Comparison of ENCODE assay signal across 12 mouse cellular contexts in genomic region chr13:73490564-73491170, GRCm38 (mm10). TPM values are rescaled to one million over a fixed set of nuclear protein-coding genes. Genes with fewer than 3 reads are reported as not detected.
DNase-seq lines count a peak whose midpoint lies in the region; ATAC-seq and TF ChIP-seq lines count a peak whose summit lies in the region.
"Had no signal": no experiment of that assay in that cellular context is flagged by ENCODE, and none has a peak within 500 bp of the region (broad histone marks: within the 10 kb centered on the region; RNA-seq: fewer than 3 reads in every experiment).

No protein-coding gene starts in this region.

- H3K4me2 ChIP-seq in hindbrain, embryonic 16.5 days (ENCODE audit: low read length), result no peak overlapping the region
- no peak overlapping the region for H3K4me2 ChIP-seq in hindbrain, embryonic 12.5 days (replicated peaks)

- ATAC-seq in hindbrain, embryonic 16.5 days, result peak; percentile 55; the same call in 1 of the 2 replicates
- ATAC-seq in hindbrain, embryonic 12.5 days (ENCODE audit: low FRiP score), result no peak

- H3K36me3 ChIP-seq in hindbrain, embryonic 16.5 days (ENCODE audit: control insufficient read depth, insufficient read depth, low read length), result peaks cover 47% of the 10 kb centered on the region
- peaks cover 71% of the 10 kb centered on the region for H3K36me3 ChIP-seq in hindbrain, embryonic 12.5 days
- H3K36me3 ChIP-seq in spleen, adult 2 months (ENCODE audit: control insufficient read depth, insufficient read depth, low read length), result peaks cover 16% of the 10 kb centered on the region

- no peaks in the 10 kb centered on the region for H3K27me3 ChIP-seq in hindbrain, embryonic 16.5 days (replicated peaks; ENCODE audit: control insufficient read depth, insufficient read depth, low read length)
- H3K27me3 ChIP-seq in hindbrain, embryonic 12.5 days, result no peaks in the 10 kb centered on the region
- H3K27me3 ChIP-seq in spleen, adult 2 months (ENCODE audit: control insufficient read depth, insufficient read depth, low read length), result no peaks in the 10 kb centered on the region

- H3K4me1 ChIP-seq in hindbrain, embryonic 16.5 days (ENCODE audit: control insufficient read depth, insufficient read depth, low read depth, low read length), result no peaks in the 10 kb centered on the region; the same call in 1 of the 2 replicates
- H3K4me1 ChIP-seq in hindbrain, embryonic 12.5 days, result no peaks in the 10 kb centered on the region
- peaks cover 30% of the 10 kb centered on the region for H3K4me1 ChIP-seq in spleen, adult 2 months (ENCODE audit: control insufficient read depth, insufficient read depth, insufficient read length)

- no peak for TF ChIP-seq CTCF in spleen, adult 2 months (IDR thresholded peaks at IDR 0.05; ENCODE audit: extremely low read depth, insufficient read depth, insufficient read length, insufficient replicate concordance)

- H3K9me3 ChIP-seq in hindbrain, embryonic 16.5 days (ENCODE audit: control insufficient read depth, low read length), result peaks cover 3% of the 10 kb centered on the region; the same call in 1 of the 2 replicates
- H3K9me3 ChIP-seq in hindbrain, embryonic 12.5 days (replicated peaks), result peaks cover 9% of the 10 kb centered on the region; the same call in 1 of the 2 replicates

- H3K9ac ChIP-seq in hindbrain, embryonic 16.5 days (ENCODE audit: low read depth, low read length), result no peak overlapping the region
- H3K9ac ChIP-seq in hindbrain, embryonic 12.5 days, result no peak overlapping the region

- no peak overlapping the region for H3K27ac ChIP-seq in hindbrain, embryonic 16.5 days (ENCODE audit: low read depth, low read length)
- no peak overlapping the region for H3K27ac ChIP-seq in hindbrain, embryonic 12.5 days
- H3K27ac ChIP-seq in spleen, adult 2 months (ENCODE audit: insufficient read depth, low read length), result peak overlapping the region; percentile 47

- whole genome bisulfite sequencing in hindbrain, embryonic 16.5 days, result 59% methylated on average over 8 of the region's 8 CpGs
- WGBS in hindbrain, embryonic 12.5 days, result 88% methylated on average over 8 of the region's 8 CpGs
- WGBS in spleen, adult 2 months, result 67% methylated on average over 8 of the region's 8 CpGs

- H3K4me3 ChIP-seq in hindbrain, embryonic 16.5 days (ENCODE audit: low read length), result no peak overlapping the region
- no peak overlapping the region for H3K4me3 ChIP-seq in hindbrain, embryonic 12.5 days
- H3K4me3 ChIP-seq in spleen, adult 2 months (ENCODE audit: extremely low read depth, insufficient read depth, insufficient read length), result no peak overlapping the region

- no peak for TF ChIP-seq POLR2A in spleen, adult 2 months (IDR thresholded peaks at IDR 0.05; ENCODE audit: low read depth, low read length)

- no peak for DNase-seq in spleen, adult 2 months (ENCODE audit: low read depth in 1 of 2, low spot score in 2 of 2)
- no peak for DNase-seq in spleen, adult 12 weeks (ENCODE audit: low spot score)
- DNase-seq in cerebellum, postnatal 10 days, result peak; percentile 92 to 93
- no peak for DNase-seq in thymus, postnatal 10 days (ENCODE audit: low spot score in 2 of 2)
- no peak for DNase-seq in kidney, postnatal 14 days
- no peak for DNase-seq in embryo, embryonic 9.5 days (ENCODE audit: extremely low spot score)
- DNase-seq: embryo, embryonic 11 days; gastrocnemius, postnatal 10 days; kidney, postnatal 36 days; right cerebral cortex, postnatal 4 days had no signal

RNA-seq across cellular contexts. Expression of gene Lpcat1, which starts 23.7 kb away (rescaled TPM):
- polyA plus RNA-seq in hindbrain, embryonic 16.5 days (2015; fragmentation: Nextera tagmentation; extraction: Ambion mirVana), result 71.6 and 72.9 TPM in 2 replicates
- polyA plus RNA-seq in hindbrain, embryonic 12.5 days (2016; fragmentation: Nextera tagmentation; extraction: Ambion mirVana), result 67.0 and 68.4 TPM in 2 replicates
- 64.9 and 81.3 TPM in 2 replicates for polyA plus RNA-seq in spleen, adult 2 months (2012; rRNA removed)

RNA-seq across cellular contexts. Expression of gene Slc6a3, which starts 45.9 kb away (rescaled TPM):
- polyA plus RNA-seq in hindbrain, embryonic 16.5 days (2015; fragmentation: Nextera tagmentation; extraction: Ambion mirVana), result 0.49 and 0.56 TPM in 2 replicates
- polyA plus RNA-seq in hindbrain, embryonic 12.5 days (2016; fragmentation: Nextera tagmentation; extraction: Ambion mirVana), result 0.05 TPM in 1 of 2 replicates, not detected in the other
- polyA plus RNA-seq in spleen, adult 2 months (2012; rRNA removed), result 0.49 and 0.56 TPM in 2 replicates

Comparison
In these comparisons a context has a peak if more than half of its experiments do, and no peak if none do; other contexts are left out.
1. DNase-seq: peak in cerebellum, postnatal 10 days (2 of 2); none in spleen, adult 2 months (0 of 2), spleen, adult 12 weeks (single experiment), thymus, postnatal 10 days (0 of 2), kidney, postnatal 14 days (single experiment) and embryo, embryonic 9.5 days (single experiment).